Mouse (Mus musculus) spleen, adult 18-20 months (tissue): ENCODE results near the gene Sept7.
A peak's percentile ranks its signal among the peaks of the same experiment; 100 is the strongest.
"Not testable (repeated sequence)": the region's sequence is repeated elsewhere in the genome, so short reads cannot be mapped to it uniquely, and the experiment has no call there.

ENCODE experiments used
- DNase-seq, 2 experiments: peaks; one replicate each; pipeline ENCODE4 v3.0.0; 2022; ENCODE audit warnings: mixed read lengths in 2 of 2

Sept7 gene

GRCm38 (mm10) chr9:25260411-25260810, 8.2 kb downstream of the Sept7 start:
- DNase-seq, result no peak

DNA sequence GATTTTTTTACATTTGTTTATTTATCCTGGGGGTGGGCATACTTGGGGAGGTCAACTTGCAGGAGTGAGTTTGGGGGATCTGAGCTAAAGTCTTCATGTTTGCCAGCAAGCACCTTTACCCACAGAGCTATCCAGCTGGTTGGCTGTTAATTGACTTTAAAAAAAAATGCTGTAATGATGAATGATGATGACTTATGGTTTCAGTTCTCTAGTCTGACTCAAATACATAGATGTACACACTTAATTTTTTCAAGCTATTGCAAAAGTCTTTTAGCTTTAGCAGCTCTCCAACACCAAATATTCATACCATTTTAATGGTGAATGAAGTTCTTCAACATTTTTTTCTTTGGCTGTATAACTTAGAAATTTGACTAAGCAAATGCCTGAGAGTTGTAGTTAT, 8.7 kb downstream of the Sept7 start:
- DNase-seq, result no peak

DNA sequence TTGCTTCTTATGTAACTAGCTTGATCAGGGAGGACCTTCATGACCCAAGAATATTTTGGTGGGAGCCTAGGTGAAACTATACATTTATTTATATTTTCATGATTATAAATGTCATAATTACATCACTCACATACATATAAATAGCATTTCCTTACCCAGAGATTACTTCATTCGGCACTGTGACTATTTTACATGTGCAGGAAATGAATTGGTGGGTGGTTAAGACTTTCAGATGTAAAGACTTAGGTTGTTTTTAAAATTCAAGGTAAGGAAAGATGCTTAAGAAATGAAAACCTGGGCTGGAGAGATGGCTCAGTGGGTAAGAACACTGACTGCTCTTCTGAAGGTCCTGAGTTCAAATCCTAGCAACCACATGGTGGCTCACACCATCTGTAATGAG, 9.8 kb downstream of the Sept7 start:
- DNase-seq, result no peak

DNA sequence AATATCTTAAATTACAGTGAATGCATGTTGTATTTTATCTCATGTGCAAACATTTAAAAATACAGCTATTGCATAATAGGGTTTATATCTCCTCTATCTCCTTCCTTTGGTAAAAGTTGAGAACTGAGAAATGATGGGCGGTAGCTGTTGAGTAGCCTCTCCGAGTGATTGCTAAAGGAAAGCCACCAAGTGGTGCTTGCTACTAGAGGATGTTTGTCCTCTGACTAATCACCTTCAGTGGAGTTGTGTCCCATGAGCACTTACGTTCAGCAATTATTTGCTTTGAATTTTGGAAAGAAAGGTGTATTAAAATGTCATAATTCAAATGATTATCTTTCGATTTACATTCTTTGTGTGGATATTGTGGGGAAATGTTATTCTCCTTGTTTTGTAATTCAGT, 13.6 kb downstream of the Sept7 start:
- DNase-seq, result no peak

- no peak for DNase-seq
Observed at GRCm38 (mm10) chr9:25267133-25267532, 14.9 kb downstream of the Sept7 start.

- DNase-seq, result no peak
Observed at GRCm38 (mm10) chr9:25267574-25267973, 15.3 kb downstream of the Sept7 start.

DNA sequence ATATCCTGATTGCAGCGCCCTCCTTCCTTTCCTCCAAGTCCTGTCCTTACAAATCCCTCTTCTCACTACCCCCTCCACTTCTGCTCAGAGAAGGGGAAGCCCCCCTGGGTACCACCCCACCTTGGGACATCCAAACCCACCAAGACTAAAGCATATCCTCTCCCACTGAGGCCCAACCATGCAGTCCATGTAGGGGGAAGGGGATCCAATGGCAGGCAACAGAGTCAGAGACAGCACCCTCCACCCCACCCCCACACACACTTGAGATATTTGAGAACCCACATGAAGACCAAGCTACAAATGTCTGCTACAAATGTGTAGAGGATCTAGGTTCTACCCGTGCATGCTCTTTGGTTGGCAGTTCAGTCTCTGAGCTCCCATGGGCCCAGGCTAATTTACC, 19.7 kb downstream of the Sept7 start:
- DNase-seq, result no peak

DNA sequence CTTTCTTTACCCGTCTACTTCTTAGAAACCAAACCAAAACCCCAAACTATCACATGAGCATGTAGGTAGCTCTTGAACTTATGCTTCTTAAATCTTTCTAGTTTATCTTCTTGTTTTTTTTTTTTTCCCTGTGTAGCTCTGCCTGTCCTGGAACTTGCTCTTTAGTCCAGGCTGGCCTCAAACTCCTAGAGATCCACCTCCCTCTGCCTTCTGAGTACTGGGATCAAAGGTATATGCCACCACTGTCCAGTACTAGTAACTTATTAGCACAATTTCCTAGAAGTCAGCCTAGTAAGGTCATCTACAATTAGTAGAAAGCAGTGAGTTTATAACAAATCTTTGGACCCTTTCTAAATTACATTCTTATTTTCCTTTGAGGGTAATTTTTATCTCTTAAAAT, 37.6 kb downstream of the Sept7 start:
- no peak for DNase-seq

GRCm38 (mm10) chr9:25309505-25310182, 57.4 kb downstream of the Sept7 start:
- peak in 1 of 2 experiments; percentile 7 for DNase-seq

DNA sequence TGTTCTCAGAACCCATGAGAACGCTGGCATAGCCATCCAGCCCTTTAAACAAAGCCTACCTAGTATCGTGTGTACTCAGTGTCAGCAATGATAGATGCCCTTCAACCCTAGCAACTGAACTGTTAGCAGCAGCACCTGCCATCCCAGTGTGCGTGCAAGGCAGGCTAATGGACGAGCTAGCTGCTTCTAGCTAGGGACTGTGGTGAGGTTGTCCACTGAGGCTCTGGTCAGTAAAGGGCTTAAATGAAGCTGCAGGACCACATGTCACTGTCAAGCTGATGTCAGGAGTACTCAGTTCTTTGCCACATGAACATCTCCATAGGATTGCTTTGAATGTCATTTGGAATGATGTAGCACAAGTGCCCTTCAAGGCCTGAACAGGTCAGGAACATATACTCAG, 62.1 kb downstream of the Sept7 start:
- DNase-seq, result no peak

DNA sequence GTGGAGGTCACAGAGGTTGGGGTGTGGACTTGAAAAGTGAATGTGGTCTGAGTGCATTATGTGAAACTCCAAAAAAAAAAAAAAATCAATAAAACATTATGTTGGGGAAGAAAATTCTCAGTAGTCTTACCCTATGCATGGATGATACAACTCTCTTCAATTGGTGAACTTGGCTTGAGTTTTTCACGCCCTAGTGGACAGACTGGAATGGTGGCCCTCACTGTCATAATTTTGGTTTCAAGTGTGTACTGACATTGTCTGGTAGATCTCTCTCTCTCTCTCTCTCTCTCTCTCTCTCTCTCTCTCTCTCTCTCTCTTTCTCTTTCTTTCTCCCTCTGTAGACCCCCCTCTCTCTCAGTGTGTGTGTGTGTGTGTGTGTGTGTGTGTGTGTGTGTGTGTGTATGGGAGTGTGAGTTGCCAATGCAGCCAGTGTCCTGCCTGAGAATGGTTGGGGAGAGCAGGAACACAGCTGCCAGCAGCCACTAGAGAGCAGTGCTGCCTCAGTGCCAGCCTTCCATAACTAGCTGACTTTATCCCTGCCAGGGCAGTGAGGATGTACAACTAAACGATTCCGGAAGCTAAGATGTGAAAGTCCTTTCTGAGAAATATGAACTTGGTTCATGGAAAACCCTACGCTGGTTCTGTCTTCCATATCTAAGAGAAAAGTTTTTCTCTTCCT, 65.7 kb downstream of the Sept7 start:
- no peak for DNase-seq

- DNase-seq, result not testable (repeated sequence)
Observed at GRCm38 (mm10) chr9:25319676-25320075, 67.4 kb downstream of the Sept7 start.

GRCm38 (mm10) chr9:25327727-25328370, 75.6 kb downstream of the Sept7 start:
- DNase-seq, result no peak

GRCm38 (mm10) chr9:25328946-25329723, 76.9 kb downstream of the Sept7 start:
- DNase-seq, result no peak

DNA sequence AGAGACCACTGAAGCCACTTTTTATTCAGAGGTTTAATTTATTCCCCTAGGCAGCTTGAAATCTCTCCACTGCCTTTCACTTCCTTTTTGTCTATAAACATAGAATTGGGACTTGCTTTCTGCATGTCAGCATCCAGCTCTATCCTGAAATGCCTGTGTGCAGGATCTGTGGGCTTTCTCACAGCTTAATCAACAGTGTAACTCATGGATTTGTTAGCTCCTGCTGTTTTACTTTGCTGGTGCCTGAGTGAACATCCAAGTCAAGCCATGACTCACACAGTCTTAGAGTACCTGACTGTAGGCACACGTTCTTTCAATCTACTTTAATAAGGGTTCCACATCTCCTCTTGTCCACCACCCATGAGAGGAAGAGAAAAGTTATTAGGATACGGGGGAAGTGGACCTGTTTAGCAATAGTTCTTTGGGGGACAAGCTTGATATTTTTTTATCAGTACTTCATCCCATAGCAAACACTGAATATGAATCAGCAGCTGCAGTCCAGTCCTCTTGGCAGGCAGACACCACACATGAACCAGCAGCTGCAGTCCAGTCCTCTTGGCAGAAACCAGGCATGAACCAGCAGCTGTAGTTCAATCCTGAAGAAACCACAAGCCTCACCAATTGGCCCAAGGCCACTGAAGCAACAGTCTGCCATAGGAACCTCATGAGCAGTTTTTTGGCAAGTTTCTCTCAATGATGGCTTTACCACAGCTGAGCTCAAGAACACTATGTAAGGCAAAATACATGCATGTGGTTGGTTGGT, 85.4 kb downstream of the Sept7 start:
- DNase-seq, result no peak

DNA sequence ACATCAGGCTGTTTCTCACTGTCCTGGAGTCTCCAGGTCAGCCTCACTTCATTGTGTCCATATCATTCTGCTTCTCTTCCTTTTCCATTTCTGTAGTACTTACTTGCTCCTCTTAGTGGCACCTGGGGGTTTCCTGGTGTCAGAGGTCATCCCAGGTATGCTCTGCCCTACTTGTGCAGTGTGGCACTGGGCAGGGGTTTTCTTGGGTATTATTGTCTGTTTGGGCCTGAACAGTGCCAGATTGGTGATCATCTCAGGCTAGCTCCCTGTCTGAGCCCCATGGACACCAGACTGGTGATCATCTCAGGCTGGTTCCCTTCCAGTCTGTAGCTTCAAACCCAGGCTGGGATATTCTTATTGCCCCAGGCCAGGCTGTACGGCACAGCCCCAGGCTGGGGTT, 88.2 kb downstream of the Sept7 start:
- DNase-seq, result no peak

DNA sequence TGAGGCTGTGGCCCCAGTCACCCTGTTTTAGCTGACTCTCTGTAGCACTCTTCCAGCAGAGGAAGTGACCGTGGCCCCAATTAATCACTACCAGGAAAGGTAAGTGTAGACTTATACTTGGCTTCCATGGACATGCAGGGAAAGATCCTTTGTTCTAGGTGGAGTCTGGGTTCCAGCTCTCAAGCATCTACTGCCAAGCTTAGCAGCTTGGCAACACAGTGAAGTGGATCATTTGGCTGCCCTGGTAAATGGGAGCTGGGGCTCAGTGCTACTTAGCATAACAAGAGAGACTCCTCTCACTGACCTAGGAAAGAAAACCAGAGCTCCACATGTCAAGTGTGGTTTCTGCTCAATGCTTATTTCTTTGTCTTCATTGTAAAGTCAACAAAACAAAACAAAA, 101.5 kb downstream of the Sept7 start:
- DNase-seq, result no peak

DNA sequence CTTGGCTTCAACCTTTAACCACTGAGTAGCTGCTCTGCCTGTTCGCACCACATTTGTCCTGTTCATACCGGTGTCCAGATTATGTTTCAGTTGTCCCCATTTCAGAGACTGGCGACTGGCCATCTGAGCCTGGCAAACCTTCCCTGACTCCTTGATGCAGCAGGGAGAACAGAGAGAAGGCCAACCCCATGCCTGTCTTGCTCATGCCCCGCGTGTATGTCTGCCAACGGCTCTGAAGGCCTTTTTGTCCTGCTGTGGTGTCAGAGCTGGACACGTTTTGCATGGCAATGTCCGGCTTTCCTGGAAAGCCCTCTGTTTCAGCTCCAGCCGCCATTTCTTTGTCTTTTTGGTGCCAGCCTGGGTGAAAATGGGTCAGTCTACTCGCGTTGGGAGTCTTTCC, 103.6 kb downstream of the Sept7 start:
- no peak for DNase-seq

DNA sequence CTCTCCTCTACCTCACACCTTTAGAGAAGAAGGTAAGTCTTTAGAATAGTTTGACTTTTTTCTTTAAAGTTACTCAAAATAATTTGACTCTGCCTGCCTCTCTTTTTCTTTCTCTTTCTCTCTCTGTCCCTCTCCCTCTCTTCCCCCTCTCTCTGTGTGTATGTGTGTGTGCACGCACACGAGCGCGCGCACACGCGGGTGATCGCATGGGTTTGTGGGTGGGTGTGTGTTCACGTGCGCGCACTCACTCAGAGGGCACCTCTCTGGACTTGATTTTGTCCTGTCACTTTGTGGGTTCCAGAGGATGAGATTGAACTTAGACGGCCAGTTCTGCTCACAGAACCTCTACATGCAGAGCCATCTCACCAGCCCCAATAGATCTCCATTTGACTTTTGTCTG, 105.3 kb downstream of the Sept7 start:
- no peak for DNase-seq

DNA sequence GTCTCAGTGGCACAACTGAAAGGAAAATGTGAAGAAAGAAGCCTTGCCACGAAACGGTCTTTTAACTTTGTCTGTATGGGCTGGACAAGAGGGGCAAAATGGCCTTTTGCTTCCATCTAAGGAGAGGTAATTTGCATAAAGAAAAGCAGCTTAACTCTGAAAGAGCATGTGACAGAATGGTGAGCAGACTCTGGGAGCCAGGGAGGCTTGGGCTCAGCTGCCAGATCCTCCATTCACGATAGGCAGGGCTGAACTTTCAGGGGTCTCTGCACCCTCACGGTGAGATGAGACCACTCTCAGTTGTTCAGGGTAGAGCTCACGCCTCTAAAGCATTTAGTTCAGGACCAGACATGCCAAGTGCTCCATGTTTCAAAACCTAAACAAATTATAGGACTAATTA, 105.8 kb downstream of the Sept7 start:
- no peak for DNase-seq
